Mouse (Mus musculus): Measurements from ENCODE around the gene Ptpro.
A peak's percentile ranks its signal among the peaks of the same experiment; 100 is the strongest.

Ptpro gene

DNA sequence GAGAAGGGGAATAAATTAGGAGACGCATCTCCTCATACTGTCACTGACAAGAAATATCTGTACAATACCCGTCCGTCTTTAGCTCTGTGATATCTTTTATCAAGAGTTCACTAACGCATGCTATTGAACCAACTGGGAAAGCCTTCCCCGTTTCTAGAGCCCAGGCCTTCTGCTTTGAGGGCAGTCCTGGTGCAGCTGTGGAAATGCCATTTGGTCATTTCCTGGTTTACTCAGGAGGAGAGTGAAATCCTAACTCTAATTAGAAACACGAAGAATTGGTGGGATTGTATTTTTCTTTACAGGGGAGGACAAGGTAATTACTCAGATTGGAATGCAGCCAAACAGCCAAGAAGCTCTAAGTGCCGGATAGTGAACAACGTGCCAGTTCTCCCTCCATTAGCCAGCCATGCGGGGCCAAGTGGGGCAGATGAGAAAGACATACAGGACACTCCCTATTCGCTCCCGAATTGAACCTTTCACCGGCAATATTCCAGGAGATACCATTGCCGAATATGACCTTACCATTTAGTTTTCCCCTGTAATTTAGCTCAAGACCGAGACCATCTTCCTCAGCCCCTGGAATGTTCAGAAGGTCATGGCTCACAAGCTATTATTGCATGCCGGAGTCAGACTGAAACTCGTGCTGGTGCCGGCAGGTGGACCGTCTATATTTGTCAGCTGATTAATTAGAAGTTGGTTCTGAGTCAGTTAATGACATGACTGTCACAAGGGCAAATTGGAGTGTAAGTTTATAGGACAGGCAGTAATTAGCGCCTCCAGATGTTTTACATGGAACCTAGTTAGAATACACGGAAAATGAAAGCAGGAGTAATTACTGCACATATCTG lies 43.1 kb downstream of the Ptpro start:
- DNase-seq (ENCODE audit: low spot score in 2 of 2), result no peak

DNA sequence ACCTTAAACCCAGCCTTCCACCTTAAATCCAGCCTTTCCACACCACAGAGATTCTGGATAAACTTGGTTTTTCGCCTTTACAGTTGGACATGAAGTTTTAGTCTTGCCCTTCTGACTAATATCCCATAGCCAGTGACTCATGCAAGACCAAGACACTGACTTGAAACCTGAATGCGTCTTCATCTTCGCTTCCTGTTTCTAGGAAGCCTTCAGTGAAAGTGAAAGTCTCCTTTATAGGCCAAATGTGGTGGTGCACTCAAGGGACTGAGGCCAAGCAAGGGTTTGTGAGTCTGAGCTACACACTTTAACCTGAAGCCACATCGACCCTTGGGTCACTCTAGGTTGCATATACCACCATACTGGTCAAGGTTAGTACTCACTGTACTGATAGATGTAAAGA lies 50.4 kb downstream of the Ptpro start:
- no peak for DNase-seq (ENCODE audit: low spot score in 2 of 2)

DNA sequence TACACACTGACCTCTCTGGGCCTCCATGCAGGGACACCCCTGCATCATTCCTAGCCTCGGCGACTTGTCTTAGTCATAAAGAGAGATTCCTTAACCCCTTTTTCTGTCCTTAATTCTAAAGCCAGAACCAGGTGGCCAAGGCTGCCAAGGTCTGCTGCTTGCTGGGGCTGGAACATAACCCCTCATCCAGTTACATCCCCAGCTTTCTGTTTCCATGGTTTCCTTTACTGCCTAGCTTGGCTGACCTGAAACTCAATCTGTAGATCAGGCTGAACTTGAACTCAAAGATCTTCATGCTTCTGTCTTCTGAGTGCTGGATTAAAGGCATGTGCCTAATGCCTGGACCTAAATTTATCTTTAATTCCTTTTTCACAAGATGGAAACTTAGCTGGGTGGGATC lies 51.7 kb downstream of the Ptpro start:
- no peak for DNase-seq (ENCODE audit: low spot score in 2 of 2)

DNA sequence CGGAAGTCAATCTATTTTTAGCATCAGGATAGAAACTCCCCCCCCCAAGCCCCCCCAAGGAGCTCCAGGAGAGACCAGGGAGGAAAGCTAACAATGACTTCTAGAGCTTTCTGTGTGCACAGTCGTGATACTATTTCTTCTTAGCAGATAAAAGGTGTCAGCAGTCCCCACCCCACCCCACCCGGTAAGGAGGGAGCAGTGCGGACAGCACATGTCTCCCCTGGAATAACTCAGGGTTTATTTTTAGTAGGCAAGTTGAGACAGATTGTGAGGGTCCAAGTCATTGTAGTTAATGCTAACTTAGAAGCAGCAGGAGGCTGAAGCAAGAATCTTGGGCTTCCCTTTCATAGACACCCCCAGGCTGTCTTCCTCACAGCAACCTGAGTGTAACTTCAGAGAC lies 63.1 kb downstream of the Ptpro start:
- DNase-seq (ENCODE audit: low spot score in 2 of 2), result no peak

DNA sequence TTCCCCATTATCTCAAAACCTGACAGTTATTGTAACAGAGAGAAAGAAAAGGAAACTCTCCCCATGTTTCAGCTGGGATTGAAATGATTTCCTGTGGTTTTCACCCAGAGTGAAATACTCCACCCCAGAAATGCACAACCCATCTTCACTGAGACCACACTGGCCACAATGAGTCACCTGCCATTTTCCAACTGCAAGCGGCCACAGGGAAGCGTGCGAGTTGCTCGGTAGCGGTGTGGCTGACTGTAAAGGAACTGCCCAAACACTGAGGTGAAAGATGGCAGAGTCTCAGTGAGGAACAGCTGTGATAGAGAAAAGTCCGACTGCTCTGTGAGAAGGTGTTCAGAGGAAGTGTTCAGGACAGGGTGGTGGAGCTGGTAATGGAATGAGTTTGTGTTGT lies 64.2 kb downstream of the Ptpro start:
- DNase-seq (ENCODE audit: low spot score in 2 of 2), result no peak

DNA sequence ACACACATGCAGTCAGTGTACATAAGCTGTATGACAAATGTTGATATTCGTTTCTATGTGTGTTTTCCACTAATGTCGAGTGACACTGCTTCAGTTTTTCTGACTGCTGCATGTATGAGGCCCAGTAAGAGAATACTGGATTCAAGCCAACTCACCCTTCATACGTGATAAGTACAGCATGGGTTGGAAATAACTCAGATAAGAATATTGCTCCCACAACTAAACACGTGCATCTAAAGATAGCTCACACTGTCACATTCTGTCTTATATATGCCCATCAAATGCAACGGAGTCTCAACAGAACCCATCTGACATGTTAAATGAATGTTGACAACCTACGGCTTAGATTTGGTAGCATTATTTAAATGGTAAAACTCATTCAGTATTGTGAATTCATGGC lies 65.4 kb downstream of the Ptpro start:
- DNase-seq (ENCODE audit: low spot score in 2 of 2), result no peak

DNA sequence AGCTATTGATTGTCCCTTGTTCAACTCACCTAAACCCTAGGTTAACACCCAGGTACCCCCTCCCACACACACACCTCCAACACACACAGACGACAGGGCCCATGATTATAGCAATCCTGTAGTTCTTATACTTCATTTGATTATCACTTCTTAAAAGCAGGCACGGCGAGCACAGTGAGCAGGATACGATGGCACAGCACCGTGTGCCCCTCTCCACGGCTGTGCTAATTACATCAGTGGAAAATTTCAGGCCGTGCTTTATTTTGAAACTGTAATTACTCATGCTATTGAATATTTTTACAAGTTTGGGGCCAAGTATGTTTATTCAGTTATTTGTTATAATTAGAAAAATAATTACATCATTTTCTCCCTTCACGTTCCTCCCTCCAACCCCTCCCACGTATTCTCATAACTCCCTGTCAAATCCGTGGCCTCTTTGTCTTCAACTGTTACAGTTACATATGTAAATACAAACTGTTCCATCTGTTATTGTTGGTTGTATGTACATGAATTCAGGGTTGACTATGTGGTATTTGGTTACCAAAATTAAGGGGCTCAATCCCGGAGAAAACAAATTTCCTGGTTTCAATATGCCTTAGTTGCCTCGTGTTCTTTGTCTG lies 66.2 kb downstream of the Ptpro start:
- DNase-seq (ENCODE audit: low spot score in 2 of 2), result no peak

DNA sequence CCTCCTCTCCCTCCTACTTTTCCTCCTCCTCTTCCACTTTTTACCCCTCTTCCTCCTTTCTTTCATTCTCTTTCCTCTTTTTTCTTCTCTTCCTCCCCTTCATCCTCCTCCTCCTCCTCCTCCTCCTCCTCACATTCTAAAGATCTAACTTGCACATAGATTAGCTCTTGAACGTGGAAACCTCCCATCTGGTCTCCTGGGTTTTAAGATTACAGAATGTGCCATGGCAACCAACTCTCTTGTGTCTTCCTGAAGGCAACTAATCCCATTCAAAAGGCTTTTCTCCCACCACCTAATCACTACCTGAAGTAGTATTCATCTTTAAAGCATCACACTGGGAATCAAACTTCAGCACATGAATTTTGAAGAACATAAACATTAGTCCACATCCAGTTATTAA lies 67.5 kb downstream of the Ptpro start:
- DNase-seq (ENCODE audit: low spot score in 2 of 2), result no peak

DNA sequence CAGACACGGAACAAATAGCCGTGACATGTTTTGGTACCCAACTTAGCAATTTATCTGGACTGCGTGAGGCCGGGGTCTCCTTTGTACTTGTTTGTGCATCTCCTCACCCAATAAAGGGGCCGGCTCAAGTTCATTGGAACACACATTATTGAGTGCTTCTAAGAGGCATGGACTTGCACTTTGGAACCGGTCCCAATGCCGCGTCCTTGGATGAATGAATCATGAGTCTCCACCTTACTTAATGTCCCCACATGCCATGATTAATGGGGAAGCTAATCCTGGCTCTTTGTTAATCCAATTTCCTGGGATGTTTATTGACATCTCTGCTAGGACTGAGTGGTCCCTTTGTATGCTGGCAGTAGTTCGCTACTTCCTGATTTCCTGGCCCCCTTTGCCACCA lies 75.6 kb downstream of the Ptpro start:
- DNase-seq (ENCODE audit: low spot score in 2 of 2), result no peak

DNA sequence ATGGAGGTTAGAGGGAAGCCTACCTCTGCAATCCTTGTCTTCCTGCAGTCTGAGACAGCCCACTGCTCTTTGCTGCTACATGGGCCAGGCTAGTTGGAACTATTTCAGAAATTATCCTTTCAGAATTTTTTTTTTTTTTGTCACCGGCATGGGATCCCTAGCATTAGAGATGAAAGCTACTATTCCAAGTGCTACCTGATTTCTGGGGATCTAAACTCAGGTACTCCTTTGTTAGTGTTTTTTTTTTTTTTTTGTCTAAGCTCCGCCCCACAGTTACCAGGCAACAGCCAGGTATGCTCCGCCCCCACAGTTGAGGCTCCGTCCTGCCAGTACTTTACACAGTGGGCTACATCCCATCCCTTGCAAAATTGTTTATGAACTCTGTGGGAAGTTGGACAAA lies 76.1 kb downstream of the Ptpro start:
- DNase-seq (ENCODE audit: low spot score in 2 of 2), result no peak

DNA sequence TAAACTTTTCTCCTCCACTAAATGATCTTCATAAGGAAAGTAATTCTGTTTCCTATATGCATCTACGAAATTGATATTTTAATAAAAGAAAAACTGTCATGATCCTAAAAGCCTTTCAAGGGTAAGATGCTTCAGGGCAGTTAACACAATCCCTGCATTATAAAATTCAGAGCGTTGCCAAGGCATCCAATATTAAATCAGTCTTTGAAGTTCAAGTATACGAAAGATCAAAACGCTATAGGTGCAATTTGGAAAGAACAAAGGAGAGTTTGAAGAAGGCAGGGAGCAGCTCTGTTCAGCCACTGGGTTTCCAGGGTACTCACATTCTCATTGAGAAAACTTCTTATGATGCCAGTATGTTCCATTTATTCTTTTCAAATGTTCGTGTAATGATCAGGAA lies 78.7 kb downstream of the Ptpro start:
- no peak for DNase-seq (ENCODE audit: low spot score in 2 of 2)

DNA sequence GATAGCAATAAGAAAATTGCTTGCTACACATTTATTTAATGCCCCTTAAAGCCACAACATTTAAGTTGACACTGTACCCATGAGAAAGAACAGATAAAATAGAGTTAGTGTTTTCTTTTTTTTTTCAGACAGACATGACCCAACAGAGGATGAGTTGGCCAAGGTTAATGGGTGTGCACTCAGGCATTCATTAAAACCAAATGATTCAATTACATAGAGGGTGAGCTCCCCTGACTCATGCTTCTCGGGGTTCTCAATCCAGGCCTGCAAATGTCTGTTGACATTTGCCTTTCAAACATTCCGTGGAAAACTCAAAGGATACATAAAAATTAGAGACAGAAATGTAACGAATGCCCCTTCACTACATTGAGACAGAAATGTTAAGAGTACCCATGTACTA lies 79.7 kb downstream of the Ptpro start:
- DNase-seq (ENCODE audit: low spot score in 2 of 2), result no peak

DNA sequence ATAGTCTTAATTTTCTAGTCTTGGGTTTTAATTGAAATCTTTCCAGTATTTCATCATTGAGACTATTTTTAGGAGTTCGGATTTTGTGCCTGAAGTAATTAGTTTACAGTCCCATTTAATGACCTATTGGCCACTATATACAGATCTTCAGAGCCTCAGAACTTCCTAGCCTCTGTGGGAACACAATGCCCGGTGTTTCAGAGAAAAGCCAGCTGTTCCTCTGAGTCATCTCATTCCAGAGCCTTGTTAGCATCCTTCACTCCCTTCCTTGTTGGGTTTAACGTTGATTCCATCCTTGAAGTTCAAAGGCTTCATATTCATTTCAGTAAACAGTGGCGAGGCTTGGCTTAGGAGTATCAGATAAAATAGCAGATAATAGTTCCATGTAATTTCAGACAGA lies 87.0 kb downstream of the Ptpro start:
- DNase-seq (ENCODE audit: low spot score in 2 of 2), result no peak

DNA sequence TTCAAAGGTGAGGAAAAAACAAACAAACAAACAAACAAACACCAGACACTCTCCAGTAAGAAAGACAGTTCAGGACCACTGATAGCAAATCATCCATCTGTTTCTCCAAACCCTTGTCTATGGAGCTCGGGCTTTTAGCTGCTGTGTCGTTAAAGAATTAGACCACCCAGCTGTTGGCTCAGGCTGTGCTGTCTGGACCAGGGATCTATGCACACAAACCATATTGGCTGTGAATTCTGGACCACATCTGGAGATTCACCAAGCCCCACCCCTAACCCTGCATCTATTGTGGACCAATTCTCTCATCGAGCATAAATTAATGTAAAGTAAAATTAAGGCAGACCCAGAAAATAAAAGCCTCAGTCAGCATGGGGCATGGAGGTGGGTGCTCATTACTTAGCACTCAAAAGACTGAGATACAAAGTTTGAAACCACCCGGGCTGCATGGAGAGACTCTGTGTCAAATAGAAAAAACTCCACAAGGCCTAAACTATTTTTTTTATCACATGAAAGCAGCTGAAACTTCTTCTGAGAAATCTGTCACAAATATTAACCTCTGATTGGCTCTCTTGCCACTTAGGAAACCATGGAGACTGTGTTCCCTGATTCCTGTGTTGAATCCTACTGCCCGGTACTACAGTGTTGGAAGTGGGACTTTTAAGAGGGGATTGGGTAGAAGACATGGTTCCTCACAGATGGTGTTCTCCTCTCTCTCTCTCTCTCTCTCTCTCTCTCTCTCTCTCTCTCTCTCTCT lies 91.7 kb downstream of the Ptpro start:
- no peak for DNase-seq (ENCODE audit: low spot score in 2 of 2)

DNA sequence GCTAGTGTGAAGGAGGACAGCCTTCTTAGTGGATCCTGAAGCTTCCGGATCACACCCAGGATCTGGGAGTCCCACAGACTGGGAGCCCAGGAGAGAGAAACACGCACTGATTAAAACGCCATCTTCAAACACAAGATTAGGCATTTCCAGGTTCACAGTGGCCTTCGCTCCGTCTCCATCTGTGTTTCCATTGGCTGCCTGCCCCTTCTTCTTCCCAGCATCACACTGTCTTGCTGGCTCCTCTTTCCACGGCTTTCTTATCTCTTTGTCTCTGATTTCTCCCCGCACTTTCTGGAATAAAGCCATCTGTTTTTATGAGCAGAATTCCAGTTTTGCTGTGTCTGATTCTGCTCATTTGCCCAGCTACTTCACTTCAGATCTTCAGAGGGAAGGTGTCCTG lies 108.0 kb downstream of the Ptpro start:
- DNase-seq (ENCODE audit: low spot score in 2 of 2), result no peak

DNA sequence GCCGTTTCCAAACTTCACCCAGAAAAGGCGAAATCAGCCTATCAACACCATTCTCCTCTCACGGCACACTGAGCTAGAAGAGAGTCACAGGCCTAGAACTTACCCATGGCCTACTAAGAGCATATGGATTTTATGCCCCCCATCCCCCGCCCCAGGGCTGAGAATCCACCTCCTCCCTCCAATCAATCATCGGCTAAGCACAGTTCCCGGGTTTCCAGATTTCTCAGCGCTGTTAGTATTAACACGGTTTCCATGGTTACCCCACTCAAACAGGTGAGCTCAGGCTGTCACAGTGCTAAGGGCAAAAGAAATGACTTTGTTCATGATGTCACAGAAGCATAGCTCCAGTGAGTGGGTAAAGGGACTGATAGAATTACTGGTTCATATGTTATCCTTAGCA lies 110.1 kb downstream of the Ptpro start:
- DNase-seq (ENCODE audit: low spot score in 2 of 2), result no peak

DNA sequence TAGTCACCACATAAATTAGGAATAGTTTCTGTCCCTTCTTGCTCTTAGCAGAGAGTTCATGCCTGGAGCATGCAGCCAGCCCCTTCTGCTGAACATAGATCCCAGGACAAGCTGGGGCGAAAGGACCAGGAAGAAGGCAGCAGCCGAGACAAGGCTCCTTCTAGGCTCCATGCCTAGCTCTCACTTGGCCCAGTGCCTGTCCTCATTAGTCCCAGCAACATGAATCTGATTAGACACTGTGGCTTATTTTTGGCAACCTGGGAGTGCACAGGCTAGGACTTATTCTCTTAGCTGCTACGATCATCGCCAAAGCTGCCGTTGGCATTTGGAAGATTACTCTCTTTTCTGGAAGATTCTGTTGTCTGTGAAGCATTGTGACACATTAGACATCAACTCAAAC lies 112.6 kb downstream of the Ptpro start:
- peak; percentile 44 to 60 for DNase-seq (ENCODE audit: low spot score in 2 of 2)

DNA sequence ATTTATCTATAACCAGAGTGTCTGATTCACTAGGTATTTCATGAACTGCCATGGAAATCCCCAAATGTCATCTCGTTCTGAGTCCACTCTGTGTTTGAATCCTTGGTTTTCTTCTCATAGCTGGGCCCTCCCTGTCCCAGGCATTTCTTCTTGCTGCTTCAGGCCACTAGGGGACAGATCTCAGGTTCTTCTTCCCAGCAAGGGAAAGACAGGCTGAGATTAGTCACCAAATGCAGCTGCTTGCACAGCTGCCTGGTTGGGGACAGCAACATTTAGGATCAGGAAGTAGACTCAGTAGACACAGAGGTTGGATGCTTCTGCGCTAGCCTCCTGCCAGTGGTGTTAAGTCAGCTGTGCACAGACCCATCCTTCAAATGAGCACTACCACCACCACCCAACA lies 113.5 kb downstream of the Ptpro start:
- no peak for DNase-seq (ENCODE audit: low spot score in 2 of 2)

DNA sequence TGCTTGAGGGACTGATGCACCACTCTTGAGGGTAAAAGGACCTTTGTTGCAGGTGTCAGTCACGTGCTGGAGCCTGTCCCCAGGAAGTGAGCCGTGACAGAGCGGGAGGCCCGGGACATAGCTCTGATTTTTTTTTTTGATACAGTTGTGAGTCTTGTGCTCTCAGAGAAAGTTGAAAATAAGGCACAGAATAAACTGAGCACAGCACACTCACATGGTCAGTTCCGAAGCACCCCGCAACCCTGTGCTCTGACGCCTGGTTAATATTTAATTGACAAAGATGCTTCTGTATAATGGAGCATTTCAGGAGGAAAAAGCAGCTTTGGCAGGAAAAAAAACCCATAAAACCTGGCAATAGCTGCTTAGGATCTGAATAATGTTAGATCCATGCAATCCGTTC lies 118.6 kb downstream of the Ptpro start:
- DNase-seq (ENCODE audit: low spot score in 2 of 2), result no peak

DNA sequence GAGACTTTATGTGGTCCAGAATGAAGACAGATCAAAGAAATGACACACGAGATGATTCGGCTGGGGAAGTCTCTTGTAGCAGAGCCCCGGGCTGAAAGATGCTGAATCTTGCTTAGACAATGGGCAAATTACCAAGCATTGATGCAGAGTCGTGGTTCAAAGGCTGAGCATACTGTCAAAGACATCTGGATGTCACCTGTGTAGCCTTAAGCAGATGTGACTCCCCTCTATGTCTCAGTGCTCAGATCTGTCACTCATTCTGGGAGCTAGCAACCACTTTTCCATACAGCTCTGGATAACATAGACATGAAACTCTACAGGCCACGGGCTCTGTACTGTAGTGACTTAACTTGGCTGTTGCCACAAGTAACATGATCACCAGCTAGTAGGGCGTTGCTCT lies 119.3 kb downstream of the Ptpro start:
- no peak for DNase-seq (ENCODE audit: low spot score in 2 of 2)

DNA sequence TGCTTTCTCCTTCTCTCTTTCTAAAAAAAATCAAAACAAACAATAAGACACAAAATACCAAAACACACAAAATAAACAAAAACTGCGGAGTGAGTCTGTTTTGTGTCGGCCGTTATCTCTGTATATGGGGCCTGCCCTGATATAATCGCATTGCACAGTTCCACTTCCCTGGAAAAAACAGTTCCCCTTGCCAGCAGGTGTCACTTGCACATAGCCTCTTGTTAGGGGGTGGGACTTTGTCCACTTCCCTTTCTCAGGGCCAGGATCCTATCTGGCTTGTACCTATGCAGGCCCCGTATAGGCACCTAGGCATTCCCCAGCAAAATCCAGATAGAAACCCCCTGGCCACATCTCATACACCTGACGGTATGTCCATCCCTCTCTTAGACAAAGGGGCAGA lies 121.8 kb downstream of the Ptpro start:
- DNase-seq (ENCODE audit: low spot score in 2 of 2), result no peak

DNA sequence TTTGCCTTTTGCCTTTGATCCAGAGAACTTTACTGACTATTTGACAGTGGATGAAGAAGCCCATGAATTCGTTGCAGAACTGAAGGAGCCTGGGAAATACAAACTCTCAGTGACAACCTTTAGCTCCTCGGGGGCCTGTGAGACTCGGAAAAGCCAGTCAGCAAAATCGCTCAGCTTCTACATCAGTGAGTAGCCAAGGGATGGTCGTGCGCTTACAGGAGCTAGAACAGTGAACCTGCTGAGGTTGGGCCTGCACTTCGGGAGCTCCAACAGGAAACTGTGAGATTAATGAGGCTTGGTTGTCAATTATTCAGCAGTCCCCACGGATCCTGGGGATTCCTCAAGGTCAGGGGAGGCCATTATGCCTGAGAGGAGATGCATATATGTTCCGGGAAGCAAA lies 130.4 kb downstream of the Ptpro start:
- no peak for DNase-seq (ENCODE audit: low spot score in 2 of 2)

DNA sequence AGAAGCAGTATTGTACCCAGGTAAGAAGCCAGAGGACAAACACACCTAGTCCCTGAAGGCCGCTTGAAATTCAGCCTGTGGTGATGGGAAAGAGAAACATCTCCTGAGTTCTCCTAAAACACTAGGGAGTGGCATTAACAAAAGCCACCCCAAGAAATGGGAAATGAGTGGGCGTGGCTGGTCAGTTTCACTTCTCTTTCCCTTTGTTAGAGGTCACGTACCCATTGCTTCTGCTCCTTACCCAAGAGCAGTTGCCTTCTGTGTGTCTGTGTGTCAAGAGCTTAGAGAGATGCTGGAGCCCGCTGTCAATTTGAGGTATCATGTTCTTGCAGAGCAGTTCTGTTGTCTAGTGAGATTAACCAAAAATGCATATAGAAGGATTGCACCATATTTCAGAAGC lies 134.2 kb downstream of the Ptpro start:
- DNase-seq (ENCODE audit: low spot score in 2 of 2), result no peak

All from frontal cortex, postnatal 25 days (tissue).